Mouse (Mus musculus) left cerebral cortex, postnatal 25 days (tissue): Measurements from ENCODE around the gene Tjp2. TPM values are rescaled to one million over a fixed set of nuclear protein-coding genes. Genes with fewer than 3 reads are reported as not detected.

ENCODE experiments used
- DNase-seq, 2 experiments: peaks; one replicate each; pipeline ENCODE4 v3.0.0; 2022; ENCODE audit warnings: low spot score in 2 of 2, mixed read lengths in 1 of 2
- intact Hi-C: fragments of 180-260 bp; cut with DNase I; formaldehyde crosslinking; loops from one replicate; pipeline ENCODE4 v1.15.1; 2025
- total RNA-seq, 2 experiments: library from RNA; stranded (reverse); gene quantifications; 2 replicates each; pipeline ENCODE4 v1.2.3; 2021

Gene Tjp2
- total RNA-seq, 2 experiments from 2014 or later = 16.6 to 18.5 TPM

DNA sequence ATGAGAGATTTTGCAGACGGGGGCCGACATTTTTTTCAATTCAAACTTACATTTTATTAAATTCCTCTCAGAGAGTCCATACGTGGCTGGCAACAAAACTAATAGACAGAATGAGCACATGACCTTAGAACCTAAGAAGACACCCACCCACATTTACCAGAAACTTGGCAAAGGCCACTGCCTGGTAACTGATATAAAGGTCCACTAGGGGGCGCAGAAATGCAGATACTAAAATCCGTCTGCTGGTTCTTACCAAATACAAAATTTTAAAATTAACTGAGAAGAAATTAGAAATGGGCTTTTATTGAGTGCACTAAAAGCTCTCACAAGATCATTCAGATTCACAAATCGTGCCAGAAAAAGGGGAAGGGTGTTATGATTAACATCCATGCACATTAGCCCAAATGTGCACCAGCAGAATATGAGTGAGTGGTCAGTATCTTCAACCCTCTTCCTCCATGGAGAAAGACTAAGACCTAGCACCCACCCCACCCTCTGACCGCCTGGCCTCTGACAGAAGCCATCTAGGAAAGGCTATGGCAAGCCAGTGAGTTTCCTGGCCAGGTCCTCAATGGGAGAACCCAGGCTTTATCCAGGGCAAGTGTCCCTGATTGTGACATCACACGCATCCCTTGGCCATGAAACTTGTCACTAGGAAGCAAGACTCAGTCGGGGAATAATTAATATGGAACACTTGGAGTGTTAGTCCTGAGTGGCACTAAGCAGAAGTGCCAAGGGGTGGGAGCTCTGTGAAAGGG lies 71.4 kb downstream of the Tjp2 start:
- DNase-seq = peak; percentile 47 to 62
- intact Hi-C loops = loop anchor here (1.0 to 5.0 kb wide), 2 partner anchors 69 to 118 kb away; no protein-coding TSS in a partner anchor

DNA sequence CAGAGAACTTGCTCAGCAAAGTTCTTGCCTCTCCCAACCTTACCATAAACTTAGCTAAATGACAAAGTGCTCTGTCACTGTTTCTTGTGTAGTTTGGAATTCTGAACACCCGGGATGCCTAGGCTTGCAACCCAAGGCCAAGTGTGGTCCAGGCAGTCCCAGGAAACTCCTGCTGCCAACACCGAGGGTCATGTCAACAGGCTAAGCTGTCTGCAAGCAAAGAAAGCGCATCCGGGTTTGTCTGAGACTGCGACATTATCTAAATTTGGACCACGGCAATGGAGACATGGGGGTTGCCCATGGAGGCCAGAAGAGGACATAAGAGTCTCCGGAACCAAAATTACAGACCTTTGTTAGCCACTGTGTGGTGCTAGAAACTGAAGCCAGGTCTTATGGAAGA lies 80.8 kb downstream of the Tjp2 start:
- intact Hi-C loops = no loop called here

DNA sequence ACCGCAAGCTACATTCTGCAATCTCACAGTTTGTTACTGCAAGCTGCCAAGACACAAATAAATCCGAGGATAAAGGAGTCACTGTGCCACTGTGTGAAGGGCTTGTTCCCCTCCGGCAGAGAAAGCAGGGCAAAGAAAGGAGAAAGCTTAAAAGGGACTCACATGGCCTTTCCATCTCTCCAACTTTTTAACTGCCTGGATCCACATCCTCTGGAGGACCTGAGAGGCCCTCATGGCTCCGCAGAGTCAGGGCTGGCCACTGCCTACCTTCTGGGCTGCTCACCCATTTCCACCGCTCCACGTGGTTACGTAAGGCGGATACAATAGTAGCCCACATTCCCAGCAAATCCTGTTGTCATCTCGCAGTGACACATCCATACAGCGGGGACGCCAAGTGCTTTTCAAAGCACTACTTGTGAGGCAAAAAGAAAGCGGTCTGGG lies 82.2 kb downstream of the Tjp2 start:
- peak; percentile 61 to 83 for DNase-seq
- intact Hi-C loops = no loop called here

More for the DNA sequence above, 80.8 kb downstream of the Tjp2 start:
- no peak for DNase-seq

DNA sequence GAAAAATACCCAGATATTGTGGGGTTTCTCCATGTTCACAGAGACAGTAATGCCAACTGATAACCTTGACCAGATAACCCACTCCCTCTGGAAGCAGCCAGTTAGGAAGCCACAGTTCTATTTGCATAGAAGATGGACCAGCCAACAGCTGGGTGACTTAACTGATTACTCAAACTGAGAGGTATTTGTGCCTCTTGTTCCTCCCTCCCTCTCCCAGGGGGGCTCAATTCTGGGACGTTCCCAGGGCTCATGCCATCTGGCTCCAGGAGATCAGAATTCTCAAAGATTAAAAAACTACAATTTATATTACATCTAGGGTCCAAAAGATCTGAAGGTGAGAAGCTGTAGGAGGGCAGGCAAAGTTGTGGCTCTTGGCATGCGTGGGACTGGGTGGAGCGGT lies 84.5 kb downstream of the Tjp2 start:
- intact Hi-C loops = no loop called here

DNA sequence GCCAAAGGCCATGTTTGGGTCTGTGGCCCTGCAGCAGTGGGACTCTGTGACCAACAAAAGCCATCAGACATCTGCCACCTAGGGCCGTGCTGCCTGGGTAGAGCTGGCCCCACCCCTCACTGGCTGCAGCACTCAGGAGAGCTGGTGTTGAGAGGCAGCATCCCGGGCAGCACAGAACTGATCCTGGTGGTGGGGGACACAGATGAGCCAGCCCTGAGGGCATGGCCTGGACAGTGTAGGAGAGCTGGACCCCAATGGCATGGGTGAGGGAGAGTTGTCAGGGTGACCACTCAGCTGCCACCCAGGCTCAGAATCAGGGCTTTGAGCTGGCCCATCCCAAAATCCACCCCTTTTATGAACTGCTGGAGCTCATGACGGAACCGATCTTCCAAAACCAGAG lies 87.4 kb downstream of the Tjp2 start:
- intact Hi-C loops = no loop called here
- no peak for DNase-seq

More for the DNA sequence above, 84.5 kb downstream of the Tjp2 start:
- no peak for DNase-seq

DNA sequence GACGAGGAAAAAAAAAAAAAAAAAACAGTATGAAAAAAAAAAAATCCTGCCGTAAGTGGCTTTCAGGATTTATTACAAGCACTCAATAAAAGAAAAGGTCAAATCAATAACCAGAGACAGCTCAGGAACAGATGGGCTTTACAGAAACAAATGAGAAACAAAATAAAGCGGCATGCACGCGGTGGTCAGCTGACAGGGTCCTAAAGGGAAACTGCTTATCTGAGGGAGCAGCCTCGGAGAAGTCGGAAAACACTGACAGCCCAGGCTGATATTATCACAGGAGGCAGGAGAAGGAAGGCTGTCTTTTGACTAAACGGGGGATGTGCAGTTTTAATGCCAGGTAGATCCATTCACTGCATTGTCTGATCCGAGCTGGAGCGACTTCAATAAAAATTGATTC lies 89.8 kb downstream of the Tjp2 start:
- intact Hi-C loops = no loop called here
- DNase-seq = peak in 1 of 2 experiments; percentile 24

DNA sequence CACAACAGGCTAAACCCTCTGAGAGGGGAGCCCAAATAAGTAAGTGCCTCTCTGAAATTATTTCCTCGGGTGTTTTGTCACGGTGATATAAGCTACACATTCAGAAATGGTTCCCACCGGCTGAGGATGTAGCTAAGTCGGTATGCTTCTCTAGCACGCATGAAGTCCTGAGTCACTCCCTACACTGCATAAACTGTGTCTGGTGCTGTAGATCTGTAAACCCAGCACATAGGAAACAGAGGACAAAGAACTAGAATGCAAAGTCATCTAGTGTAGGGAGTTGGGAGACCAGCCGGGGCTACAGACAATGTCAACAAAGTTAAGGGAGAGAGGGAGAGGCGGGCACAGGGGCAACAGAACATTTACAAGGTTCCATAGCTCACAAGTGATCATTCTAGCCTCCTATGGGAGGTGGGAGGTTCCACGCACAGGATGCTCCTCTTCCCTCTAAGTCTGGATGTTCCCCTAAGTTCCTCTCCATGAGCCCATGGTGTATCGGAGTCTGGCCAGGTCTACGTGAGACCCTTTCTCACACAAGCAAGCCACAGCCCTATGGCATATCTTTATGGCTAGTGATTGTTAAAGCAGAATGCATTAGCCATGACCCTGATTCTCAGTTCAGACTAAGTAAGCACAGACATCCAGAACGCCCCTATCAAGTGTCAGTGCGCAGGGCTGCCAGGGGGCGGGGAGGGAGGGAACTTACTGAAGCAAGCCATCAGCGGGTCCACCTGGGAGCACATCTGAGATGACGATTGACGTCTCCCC lies 90.5 kb downstream of the Tjp2 start:
- intact Hi-C loops = no loop called here
- no peak for DNase-seq

DNA sequence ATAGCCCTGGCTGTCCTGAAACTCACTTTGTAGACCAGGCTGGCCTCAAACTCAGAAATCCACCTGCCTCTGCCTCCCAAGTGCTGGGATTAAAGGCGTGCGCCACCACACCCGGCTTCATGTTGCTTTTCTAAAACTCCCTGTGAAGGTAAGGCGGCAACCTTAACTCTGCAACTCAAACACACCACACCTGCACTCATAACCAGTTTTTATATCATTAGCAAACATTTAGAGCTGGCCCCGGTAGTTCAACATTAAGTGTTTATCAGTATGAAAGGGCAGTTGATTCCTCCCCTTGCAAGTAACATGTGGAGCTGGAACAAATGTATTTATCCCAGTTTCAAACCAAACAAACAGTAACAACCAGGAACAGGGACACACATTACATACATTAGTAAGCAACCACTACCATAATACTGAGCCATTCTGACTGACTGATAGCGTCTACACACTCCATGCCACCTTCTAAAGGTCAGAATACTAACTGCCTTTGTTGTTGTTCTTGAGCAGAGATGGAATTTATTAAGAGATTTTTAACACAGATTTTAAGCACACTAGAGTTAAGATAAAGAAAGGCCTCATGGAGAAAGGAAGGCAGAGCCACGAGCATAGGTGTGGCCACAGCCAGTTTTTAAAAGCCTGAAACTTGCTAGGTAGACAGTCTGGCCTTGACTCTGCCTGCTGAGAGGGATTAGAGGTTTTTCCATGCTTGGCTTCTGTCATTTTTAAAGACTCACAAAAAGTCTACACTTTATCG lies 101.1 kb downstream of the Tjp2 start:
- intact Hi-C loops = no loop called here
- DNase-seq = no peak

DNA sequence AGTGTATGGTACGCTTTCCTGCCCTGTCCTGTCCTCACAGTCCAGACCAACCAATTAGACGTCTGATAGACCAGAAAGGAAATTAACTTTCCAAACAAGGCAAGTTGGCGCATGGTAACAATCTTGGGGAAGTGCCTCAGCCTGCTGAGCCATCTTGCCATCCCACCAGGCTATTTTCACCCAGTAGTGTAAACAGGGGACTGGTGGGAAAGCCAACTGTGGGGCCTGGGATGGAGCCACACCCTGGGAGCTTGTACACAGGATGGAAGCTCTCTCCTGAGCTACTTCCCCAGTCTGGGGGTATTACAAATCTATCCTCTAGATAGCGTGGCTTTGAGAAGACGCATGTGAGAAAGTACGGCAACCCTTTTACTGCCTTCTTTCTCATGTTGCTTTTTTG lies 101.7 kb downstream of the Tjp2 start:
- DNase-seq = no peak
- intact Hi-C loops = no loop called here

DNA sequence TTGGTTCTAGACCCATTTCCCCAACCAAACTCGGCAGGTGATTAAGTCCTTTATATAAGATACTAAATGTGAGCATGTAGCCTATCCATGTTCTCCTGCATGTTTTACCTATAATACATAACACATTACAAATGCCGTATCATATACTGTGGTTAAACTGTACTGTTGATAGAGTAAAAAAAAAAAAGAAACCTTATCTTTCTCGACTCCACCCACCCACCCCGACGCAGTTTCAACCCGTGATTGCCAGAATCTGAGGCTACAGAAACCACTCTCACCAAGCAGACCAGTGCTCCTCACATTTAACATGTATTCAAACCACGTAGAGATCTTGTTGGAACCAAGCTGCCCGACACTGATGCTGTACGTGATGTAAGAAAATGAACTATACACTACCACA lies 102.2 kb downstream of the Tjp2 start:
- intact Hi-C loops = no loop called here
- DNase-seq = no peak

DNA sequence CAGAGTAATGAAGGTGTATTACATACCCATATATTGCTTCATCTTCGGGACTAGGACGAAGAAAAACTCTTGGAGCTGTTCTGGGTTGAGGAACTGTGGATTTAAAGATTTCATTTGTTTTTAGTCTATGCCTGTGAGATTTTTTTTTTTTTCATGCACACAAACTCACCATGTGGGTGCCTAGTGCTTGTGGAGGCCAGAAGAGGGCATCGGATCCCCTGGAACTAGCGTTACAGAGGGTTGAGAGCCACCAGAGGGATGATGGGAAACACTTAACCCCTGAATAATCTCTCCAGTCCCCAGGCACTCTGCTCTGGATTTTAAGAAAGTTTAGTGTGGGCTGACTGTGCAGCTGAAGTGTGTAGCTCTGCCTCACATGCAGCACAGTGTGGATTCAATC lies 104.0 kb downstream of the Tjp2 start:
- intact Hi-C loops = no loop called here
- DNase-seq = no peak

DNA sequence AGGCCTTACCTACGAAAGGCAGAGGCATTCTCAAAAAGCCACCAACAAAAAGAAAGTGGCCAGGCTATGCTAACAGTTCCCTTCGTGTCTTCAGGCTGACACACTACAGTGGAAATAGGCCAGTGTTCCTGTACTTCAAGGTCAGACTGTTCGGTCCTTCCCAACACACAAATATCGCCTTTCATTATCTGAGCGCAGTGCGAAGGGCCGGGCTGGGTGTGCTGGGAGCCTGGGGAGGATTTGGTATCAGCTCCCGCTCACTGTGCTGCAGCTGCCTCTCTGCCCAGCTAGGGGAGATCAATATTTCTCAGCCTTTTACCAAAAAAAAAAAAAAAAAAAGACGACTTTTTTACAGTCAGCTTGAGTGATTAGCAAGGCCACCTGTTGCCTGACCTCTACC lies 106.1 kb downstream of the Tjp2 start:
- no peak for DNase-seq
- intact Hi-C loops = no loop called here

DNA sequence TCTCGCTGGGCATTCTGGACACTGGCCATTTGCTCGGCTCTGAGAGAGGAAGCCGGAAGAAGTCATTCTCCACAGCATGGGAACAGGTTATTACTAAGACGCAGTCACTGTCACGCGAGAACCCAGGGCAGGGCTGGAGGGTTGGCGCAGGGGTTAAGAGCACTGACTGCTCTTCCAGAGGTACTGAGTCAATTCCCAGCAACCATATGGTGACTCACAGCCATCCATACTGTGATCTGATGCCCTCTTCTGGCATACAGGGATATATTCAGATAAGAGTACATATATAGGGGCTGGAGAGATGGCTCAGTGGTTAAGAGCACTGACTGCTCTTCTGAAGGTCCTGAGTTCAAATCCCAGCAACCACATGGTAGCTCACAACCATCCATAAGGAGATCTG lies 113.2 kb downstream of the Tjp2 start:
- no peak for DNase-seq
- intact Hi-C loops = loop anchor here (5.0 kb wide), 1 partner anchor 161 kb away; no protein-coding TSS in a partner anchor

DNA sequence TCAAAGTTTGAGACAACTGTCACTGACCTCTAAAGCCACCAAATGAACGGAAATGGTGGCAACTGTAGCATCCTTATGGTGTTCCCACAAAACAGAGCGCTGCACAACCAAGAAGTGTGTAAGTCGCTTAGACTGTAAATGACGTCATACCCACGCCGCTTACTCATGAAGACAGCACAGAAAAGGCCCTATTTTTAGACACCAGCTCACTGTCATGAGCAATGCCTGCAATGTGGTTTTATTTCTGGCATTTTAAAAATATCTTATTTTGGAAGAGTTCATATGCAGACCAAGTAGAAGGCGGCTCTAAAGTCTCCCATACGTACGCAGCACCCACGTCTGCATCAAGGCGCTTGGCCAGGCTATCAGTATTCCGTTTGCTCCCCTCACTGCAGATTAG lies 117.1 kb downstream of the Tjp2 start:
- peak; percentile 18 to 88 for DNase-seq

DNA sequence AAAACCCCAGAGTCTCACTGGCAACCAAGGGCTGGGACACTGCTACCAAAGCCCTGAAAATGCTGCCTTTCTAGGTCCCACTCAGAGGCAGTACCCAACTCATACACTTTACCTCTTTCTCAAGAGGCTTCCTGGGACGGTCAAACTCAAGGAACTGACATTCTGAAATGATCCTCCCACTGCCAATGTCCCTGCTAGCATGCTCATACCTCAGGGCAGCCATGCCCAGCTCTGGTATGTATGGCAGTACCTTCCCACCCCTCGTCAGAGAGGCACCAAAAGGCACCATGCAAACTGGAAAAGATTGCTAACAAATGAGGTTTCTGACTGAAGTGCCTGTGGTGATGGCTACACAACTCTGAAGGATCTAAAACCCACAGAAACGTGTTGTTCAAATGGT lies 121.0 kb downstream of the Tjp2 start:
- intact Hi-C loops = loop anchor here (5.0 kb wide), 2 partner anchors 72 to 122 kb away; partner anchors contain the start of gene Fam189a2
- no peak for DNase-seq

More for the DNA sequence above, 117.1 kb downstream of the Tjp2 start:
- intact Hi-C loops = no loop called here

DNA sequence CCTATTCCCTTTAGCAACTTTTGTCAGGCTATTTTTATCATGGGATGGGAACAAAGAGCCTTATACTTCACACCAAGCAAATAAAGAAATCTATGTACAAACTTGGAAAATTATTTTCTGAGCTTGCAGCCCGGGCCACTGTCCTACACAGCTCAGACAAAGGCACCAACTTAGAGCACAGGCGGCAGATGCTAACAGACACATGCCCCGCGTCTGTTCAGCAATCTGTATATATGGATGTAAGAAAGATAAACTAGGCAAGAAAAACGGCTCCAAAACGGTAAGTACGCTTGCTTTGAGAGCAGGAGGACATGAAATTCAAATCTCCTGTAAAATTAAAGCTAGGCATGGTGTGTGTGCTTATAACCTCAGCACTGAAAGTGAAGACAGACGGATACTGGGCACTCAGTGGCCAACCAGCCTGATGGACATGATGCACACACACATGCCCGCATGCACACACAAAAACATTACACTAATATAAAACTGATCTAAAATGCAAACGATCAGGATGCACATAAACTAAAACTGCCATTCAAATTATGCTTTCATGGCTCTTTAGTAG lies 122.2 kb downstream of the Tjp2 start:
- intact Hi-C loops = loop anchor here (5.0 kb wide), 2 partner anchors 70 to 120 kb away; partner anchors contain the start of gene Fam189a2

DNA sequence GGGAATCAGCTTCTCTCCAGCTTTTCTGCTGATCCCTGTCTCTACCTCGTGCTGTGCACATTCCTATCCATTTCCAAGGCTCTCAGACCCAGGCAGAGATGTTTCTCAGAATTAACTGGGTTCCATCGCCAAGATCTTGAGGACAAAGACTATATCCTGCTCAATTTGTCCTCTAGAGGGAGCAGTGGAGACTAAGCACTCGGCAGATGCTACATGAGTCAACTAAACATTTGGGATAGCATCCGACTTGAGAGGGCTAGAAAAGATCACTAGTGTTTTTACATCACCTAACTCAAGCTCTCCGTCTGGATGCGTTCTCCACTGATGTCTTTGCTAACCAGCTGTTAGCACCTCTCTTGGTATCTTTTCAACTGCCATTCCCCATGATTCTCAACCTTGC lies 123.6 kb downstream of the Tjp2 start:
- peak in 1 of 2 experiments; percentile 58 for DNase-seq

More for the DNA sequence above, 122.2 kb downstream of the Tjp2 start:
- DNase-seq = peak in 1 of 2 experiments; percentile 38

DNA sequence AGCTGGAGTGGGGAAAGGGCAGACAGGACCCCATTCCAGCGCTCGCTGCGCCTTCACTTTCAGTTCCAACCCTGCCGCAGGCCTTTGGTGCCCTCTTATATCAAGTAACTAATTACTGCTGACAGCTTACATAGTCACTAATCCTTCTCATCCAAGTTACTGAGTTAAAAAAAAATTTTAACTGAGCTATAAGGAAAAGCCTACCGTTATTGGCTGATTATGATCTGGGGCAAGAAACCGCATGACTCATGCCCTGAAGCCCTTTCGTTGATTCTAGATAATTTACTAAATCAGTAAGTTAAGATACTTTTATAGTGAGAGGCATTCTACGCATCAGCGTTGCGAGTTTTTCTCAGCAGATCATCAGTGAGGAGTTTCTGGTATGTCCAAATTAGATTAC lies 126.1 kb downstream of the Tjp2 start:
- intact Hi-C loops = no loop called here
- DNase-seq = no peak

More for the DNA sequence above, 123.6 kb downstream of the Tjp2 start:
- intact Hi-C loops = loop anchor here (5.0 kb wide), 2 partner anchors 69 to 119 kb away; partner anchors contain the start of gene Fam189a2

DNA sequence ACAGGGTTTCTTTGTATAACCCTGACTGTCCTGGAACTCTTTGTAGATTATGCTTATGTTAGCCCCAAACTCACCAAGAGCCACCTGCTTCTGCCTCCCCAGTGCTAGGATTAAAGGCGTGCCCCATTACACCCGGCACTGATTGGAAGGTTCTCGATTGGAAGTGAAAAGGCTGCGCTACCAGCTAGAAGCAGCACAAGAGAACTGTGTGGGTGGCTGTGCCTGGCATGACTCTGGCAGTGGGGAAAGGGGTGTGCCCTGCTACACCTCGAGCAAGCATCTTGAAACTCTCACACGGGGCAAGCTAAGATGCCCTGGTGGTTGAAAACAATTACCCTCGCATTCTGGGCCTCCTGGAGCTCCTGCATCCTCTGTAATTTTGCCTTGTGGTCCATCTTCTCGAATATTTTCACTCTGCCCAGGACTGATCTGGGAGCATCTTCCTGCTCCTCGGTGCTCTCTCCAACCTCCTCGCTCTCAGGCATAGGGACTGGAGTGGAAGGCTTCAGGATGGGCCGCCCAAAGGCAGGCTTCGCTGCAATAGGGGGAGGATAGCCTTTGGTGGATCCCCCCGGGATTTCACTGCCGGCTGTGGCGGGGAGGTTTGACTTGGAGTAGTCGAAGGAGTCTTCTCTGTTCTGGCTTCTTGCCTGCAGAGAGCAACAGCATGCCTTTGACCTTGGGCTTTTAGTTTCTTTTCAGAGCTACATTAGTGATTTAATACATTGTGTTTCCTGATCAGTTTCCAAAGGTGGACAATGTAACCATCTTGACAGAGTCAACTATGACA lies 127.0 kb downstream of the Tjp2 start:
- DNase-seq = no peak
- intact Hi-C loops = no loop called here
